Mouse (Mus musculus): ENCODE data around the gene Snapc5. TPM values are rescaled to one million over a fixed set of nuclear protein-coding genes. Genes with fewer than 3 reads are reported as not detected.
A peak's percentile ranks its signal among the peaks of the same experiment; 100 is the strongest.
"Not testable (repeated sequence)": the region's sequence is repeated elsewhere in the genome, so short reads cannot be mapped to it uniquely, and the experiment has no call there.

Gene Snapc5
- 28.5 and 34.2 TPM in 2 replicates for polyA plus RNA-seq (2015; fragmentation: Nextera tagmentation; extraction: Ambion mirVana)

DNA sequence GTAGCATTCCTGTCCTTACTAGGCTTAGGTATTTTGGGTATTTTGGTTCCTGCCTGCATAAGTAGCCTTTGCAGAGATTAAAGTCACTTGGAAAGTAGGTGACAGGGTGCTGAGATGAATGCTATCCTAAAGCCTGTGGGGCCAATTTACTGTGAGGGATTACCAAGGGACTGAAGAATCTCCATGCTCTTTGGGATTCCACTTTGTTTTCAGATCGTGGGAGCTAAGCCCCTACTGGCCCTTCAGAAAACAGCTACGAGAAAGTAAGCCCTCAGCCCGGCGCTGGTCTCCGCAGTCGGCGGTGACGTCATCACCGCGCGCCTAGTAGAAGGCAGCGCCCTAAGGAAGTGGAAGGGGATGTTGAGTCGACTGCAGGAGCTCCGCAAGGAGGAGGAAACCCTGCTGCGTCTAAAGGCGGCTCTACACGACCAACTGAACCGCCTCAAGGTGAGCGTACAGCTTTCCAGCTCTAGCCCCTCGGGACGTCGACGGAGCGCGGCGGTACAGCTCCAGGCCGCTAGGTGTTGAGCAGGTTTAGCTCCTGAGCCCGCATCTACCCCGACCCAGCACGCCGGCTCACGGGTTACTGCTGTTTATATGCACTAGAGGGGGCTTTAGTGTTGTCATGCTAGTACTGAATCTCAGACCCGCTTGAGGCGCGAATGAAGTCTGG lies at the start of gene Snapc5:
Snapc5 (plus strand) TSS at position 301 of the 673 bp plus-strand sequence.
- Histone ChIP-seq H3K27ac (ENCODE audit: low read length) (peak within 1 kb of the TSS; percentile 79), H3K36me3 (ENCODE audit: control insufficient read depth, insufficient read depth, low read length) (peaks cover 43% of the 10 kb centered on the region), H3K9me3 (ENCODE audit: control insufficient read depth, low read length) (no peaks in the 10 kb centered on the region), H3K27me3 (ENCODE audit: control insufficient read depth, insufficient read depth, low read depth, low read length) (no peaks in the 10 kb centered on the region), H3K4me1 (replicated peaks; ENCODE audit: control insufficient read depth, insufficient read depth, low read length) (peaks cover 9% of the 10 kb centered on the region), H3K4me3 (ENCODE audit: low read length) (peak within 1 kb of the TSS; percentile 63), H3K9ac (ENCODE audit: low read length) (peak within 1 kb of the TSS; percentile 78), H3K4me2 (ENCODE audit: low read depth, low read length) (peak within 1 kb of the TSS; percentile 62)
- peak; percentile 96 for ATAC-seq (ENCODE audit: low read depth)
- under 1% methylated on average over 35 of the region's 35 CpGs for WGBS

DNA sequence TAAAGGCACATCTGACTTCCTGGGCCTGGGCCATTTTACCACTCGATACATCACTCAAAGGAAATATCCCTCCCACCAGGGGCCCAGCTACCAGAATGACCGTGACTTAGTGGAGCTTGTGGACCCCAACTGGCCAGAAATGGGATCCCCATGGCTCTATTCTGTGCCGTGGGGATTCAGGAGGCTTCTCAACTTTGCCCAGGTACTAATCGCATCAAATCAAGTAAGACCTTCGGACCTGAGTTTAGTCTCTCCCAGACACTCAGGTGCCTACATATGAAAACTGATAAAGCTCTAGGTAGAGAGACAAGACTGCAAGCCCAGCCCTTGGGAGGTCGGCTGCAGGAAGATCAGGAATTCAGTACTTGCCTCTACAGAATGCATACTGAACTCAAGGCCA lies 47.5 kb upstream of the Snapc5 start:
- WGBS = 77% methylated on average over 6 of the region's 6 CpGs

GRCm38 (mm10) chr9:64138896-64139295 lies 40.2 kb upstream of the Snapc5 start:
- not testable (repeated sequence) for H3K4me3 ChIP-seq (ENCODE audit: low read length); ATAC-seq (ENCODE audit: low read depth); H3K4me1 ChIP-seq (replicated peaks; ENCODE audit: control insufficient read depth, insufficient read depth, low read length); H3K27me3 ChIP-seq (ENCODE audit: control insufficient read depth, insufficient read depth, low read depth, low read length); H3K4me2 ChIP-seq (ENCODE audit: low read depth, low read length); H3K27ac ChIP-seq (ENCODE audit: low read length); H3K9me3 ChIP-seq (ENCODE audit: control insufficient read depth, low read length); H3K9ac ChIP-seq (ENCODE audit: low read length)
- WGBS = 4% methylated on average over 6 of the region's 6 CpGs
- H3K36me3 ChIP-seq (ENCODE audit: control insufficient read depth, insufficient read depth, low read length) = peaks cover 12% of the 10 kb centered on the region

More for the DNA sequence above, 47.5 kb upstream of the Snapc5 start:
- no peak overlapping the region for H3K4me2 ChIP-seq (ENCODE audit: low read depth, low read length)
- no peak overlapping the region for H3K9ac ChIP-seq (ENCODE audit: low read length)
- no peak overlapping the region for H3K4me3 ChIP-seq (ENCODE audit: low read length)
- no peaks in the 10 kb centered on the region; the same call in 1 of the 2 replicates for H3K36me3 ChIP-seq (ENCODE audit: control insufficient read depth, insufficient read depth, low read length)
- no peaks in the 10 kb centered on the region for H3K4me1 ChIP-seq (replicated peaks; ENCODE audit: control insufficient read depth, insufficient read depth, low read length)
- H3K27ac ChIP-seq (ENCODE audit: low read length) = no peak overlapping the region
- ATAC-seq (ENCODE audit: low read depth) = no peak
- H3K9me3 ChIP-seq (ENCODE audit: control insufficient read depth, low read length) = no peaks in the 10 kb centered on the region
- H3K27me3 ChIP-seq (ENCODE audit: control insufficient read depth, insufficient read depth, low read depth, low read length) = no peaks in the 10 kb centered on the region

DNA sequence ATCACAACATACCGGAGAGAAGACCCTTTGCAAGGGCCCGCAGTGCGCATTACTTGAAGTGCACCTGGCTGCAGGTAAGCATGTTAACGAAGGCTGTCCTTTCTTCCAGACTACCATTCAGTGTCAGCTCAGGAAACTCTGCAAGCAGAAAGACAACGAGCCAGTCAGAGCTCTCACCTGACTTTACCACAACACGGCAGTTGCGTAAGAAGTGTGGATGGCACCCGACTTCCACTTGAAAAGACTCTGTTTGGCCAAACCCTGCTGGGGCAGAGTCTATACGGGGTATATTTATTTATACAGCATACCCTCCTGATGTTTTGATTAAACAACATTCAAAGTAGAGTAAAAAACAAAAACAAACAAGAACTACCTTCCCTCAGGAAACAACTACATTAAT lies 39.2 kb upstream of the Snapc5 start:
- Histone ChIP-seq H3K36me3 (ENCODE audit: control insufficient read depth, insufficient read depth, low read length) (peaks cover 16% of the 10 kb centered on the region), H3K9ac (ENCODE audit: low read length) (no peak overlapping the region), H3K4me3 (ENCODE audit: low read length) (no peak overlapping the region), H3K27me3 (ENCODE audit: control insufficient read depth, insufficient read depth, low read depth, low read length) (no peaks in the 10 kb centered on the region), H3K4me1 (replicated peaks; ENCODE audit: control insufficient read depth, insufficient read depth, low read length) (no peaks in the 10 kb centered on the region), H3K4me2 (ENCODE audit: low read depth, low read length) (no peak overlapping the region), H3K9me3 (ENCODE audit: control insufficient read depth, low read length) (no peaks in the 10 kb centered on the region), H3K27ac (ENCODE audit: low read length) (no peak overlapping the region)
- ATAC-seq (ENCODE audit: low read depth) = no peak
- 74% methylated on average over 9 of the region's 9 CpGs for WGBS

- Histone ChIP-seq H3K4me3 (ENCODE audit: low read length) (no peak overlapping the region), H3K4me1 (replicated peaks; ENCODE audit: control insufficient read depth, insufficient read depth, low read length) (no peaks in the 10 kb centered on the region), H3K4me2 (ENCODE audit: low read depth, low read length) (no peak overlapping the region), H3K9me3 (ENCODE audit: control insufficient read depth, low read length) (no peaks in the 10 kb centered on the region), H3K9ac (ENCODE audit: low read length) (no peak overlapping the region), H3K27me3 (ENCODE audit: control insufficient read depth, insufficient read depth, low read depth, low read length) (no peaks in the 10 kb centered on the region), H3K27ac (ENCODE audit: low read length) (no peak overlapping the region), H3K36me3 (ENCODE audit: control insufficient read depth, insufficient read depth, low read length) (peaks cover 31% of the 10 kb centered on the region)
- 86% methylated on average over 1 of the region's 1 CpGs for WGBS
- no peak for ATAC-seq (ENCODE audit: low read depth)
Measured at GRCm38 (mm10) chr9:64156641-64157040, 22.4 kb upstream of the Snapc5 start.

GRCm38 (mm10) chr9:64160471-64160870 lies 18.6 kb upstream of the Snapc5 start:
- Histone ChIP-seq H3K9ac (ENCODE audit: low read length) (no peak overlapping the region), H3K9me3 (ENCODE audit: control insufficient read depth, low read length) (no peaks in the 10 kb centered on the region), H3K36me3 (ENCODE audit: control insufficient read depth, insufficient read depth, low read length) (peaks cover 35% of the 10 kb centered on the region), H3K4me2 (ENCODE audit: low read depth, low read length) (no peak overlapping the region), H3K27me3 (ENCODE audit: control insufficient read depth, insufficient read depth, low read depth, low read length) (no peaks in the 10 kb centered on the region), H3K4me1 (replicated peaks; ENCODE audit: control insufficient read depth, insufficient read depth, low read length) (no peaks in the 10 kb centered on the region), H3K27ac (ENCODE audit: low read length) (no peak overlapping the region), H3K4me3 (ENCODE audit: low read length) (no peak overlapping the region)
- ATAC-seq (ENCODE audit: low read depth) = no peak
- WGBS = 91% methylated on average over 5 of the region's 5 CpGs

- H3K4me2 ChIP-seq (ENCODE audit: low read depth, low read length); H3K4me3 ChIP-seq (ENCODE audit: low read length); ATAC-seq (ENCODE audit: low read depth); H3K9ac ChIP-seq (ENCODE audit: low read length); H3K27ac ChIP-seq (ENCODE audit: low read length); H3K27me3 ChIP-seq (ENCODE audit: control insufficient read depth, insufficient read depth, low read depth, low read length); H3K36me3 ChIP-seq (ENCODE audit: control insufficient read depth, insufficient read depth, low read length); H3K9me3 ChIP-seq (ENCODE audit: control insufficient read depth, low read length); H3K4me1 ChIP-seq (replicated peaks; ENCODE audit: control insufficient read depth, insufficient read depth, low read length): not testable (repeated sequence)
- WGBS = 86% methylated on average over 3 of the region's 3 CpGs
Measured at GRCm38 (mm10) chr9:64169967-64170366, 9.1 kb upstream of the Snapc5 start.

GRCm38 (mm10) chr9:64172145-64172815 lies 6.8 kb upstream of the Snapc5 start:
- H3K9ac ChIP-seq (ENCODE audit: low read length) = peak overlapping the region; percentile 90
- peak; percentile 63 for ATAC-seq (ENCODE audit: low read depth)
- peak overlapping the region; percentile 97 for H3K4me3 ChIP-seq (ENCODE audit: low read length)
- H3K27ac ChIP-seq (ENCODE audit: low read length) = peak overlapping the region; percentile 97
- peaks cover 17% of the 10 kb centered on the region for H3K36me3 ChIP-seq (ENCODE audit: control insufficient read depth, insufficient read depth, low read length)
- H3K27me3 ChIP-seq (ENCODE audit: control insufficient read depth, insufficient read depth, low read depth, low read length) = no peaks in the 10 kb centered on the region
- H3K4me1 ChIP-seq (replicated peaks; ENCODE audit: control insufficient read depth, insufficient read depth, low read length) = peaks cover 7% of the 10 kb centered on the region
- H3K9me3 ChIP-seq (ENCODE audit: control insufficient read depth, low read length) = no peaks in the 10 kb centered on the region
- H3K4me2 ChIP-seq (ENCODE audit: low read depth, low read length) = peak overlapping the region; percentile 59
- 2% methylated on average over 18 of the region's 18 CpGs for WGBS

DNA sequence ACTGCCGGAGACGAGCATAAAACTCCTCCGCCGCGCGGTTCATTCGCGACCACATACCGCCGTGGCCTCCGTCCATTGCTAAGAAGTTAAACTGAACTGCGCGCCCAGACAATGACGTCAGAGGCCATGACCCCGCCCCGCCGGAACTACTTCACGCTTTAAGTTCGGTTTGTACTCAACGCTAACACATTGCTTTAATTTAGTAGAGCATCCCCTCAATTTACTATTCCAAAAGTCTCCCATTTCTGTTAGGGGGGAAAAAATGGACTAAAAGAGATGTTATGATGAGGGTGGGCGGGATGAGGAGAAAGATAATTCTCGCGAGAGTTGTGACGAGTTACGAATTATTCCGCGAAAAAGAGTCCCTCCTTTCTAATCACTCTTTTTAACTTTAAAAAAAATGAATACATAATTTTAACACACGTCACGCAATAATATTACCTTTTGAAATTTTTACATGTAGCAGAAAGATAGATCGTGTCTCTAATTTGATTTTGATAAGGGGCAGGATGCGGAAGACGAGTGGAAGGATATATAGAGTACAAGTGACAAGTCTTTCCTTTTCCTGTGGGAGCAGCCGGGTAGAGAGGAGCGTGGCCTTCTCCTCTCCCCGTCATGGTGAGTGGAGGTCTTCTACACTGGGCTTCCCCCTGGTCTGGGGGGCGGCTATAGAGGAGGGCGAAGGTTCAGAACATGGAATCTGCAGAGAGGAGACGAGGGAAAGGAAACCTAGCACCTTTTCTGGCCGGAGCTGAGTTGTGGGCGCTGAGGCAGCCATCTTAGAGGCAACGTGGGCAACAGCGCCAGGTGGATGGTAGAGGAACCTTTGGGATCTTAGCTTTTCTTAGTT lies 6.0 kb upstream of the Snapc5 start, which contains the start of the genes Zwilch and Rpl4:
Zwilch (minus strand) TSS at position 289 of the 850 bp plus-strand sequence.
Rpl4 (plus strand) TSS at position 560 of the 850 bp plus-strand sequence.
- H3K4me3 ChIP-seq (ENCODE audit: low read length) = peak within 1 kb of the TSS; percentile 97

More for the DNA sequence above, 6.0 kb upstream of the Snapc5 start, which contains the start of the genes Zwilch and Rpl4:
- peak within 1 kb of the TSS; percentile 86 for H3K4me2 ChIP-seq (ENCODE audit: low read depth, low read length)
- ATAC-seq (ENCODE audit: low read depth) = peak; percentile 87
- H3K9ac ChIP-seq (ENCODE audit: low read length) = peak within 1 kb of the TSS; percentile 90
- H3K9me3 ChIP-seq (ENCODE audit: control insufficient read depth, low read length) = no peaks in the 10 kb centered on the region
- H3K4me1 ChIP-seq (replicated peaks; ENCODE audit: control insufficient read depth, insufficient read depth, low read length) = peaks cover 7% of the 10 kb centered on the region
- H3K27ac ChIP-seq (ENCODE audit: low read length) = peak within 1 kb of the TSS; percentile 97
- WGBS = under 1% methylated on average over 42 of the region's 42 CpGs
- no peaks in the 10 kb centered on the region for H3K27me3 ChIP-seq (ENCODE audit: control insufficient read depth, insufficient read depth, low read depth, low read length)
- H3K36me3 ChIP-seq (ENCODE audit: control insufficient read depth, insufficient read depth, low read length) = peaks cover 25% of the 10 kb centered on the region

Data from lung, embryonic 16.5 days (tissue).